Mouse (Mus musculus) erythroid progenitor cell, adult 5-6 weeks (primary cell): ENCODE results near the gene F930015N05Rik. TPM values are rescaled to one million over a fixed set of nuclear protein-coding genes. Genes with fewer than 3 reads are reported as not detected.

Experiments
- ATAC-seq: replicated peaks from 2 replicates; pipeline ENCODE4 v1.8.0; 2016; ENCODE audit warnings: moderate number of reproducible peaks, mild to moderate bottlenecking, moderate TSS enrichment, inconsistent platforms; ENCODE audit not compliant: poor library complexity, low FRiP score, severe bottlenecking
- total RNA-seq, 2 experiments: library from RNA; stranded (forward) in 1 of 2; stranded (reverse) in 1 of 2; fragments of 150-400 nt in 1 of 2; fragments of 186-747, 209-891 nt in 1 of 2; gene quantifications; 2 replicates each; pipeline versions ENCODE4 v1.2.3 to v1.2.4; 2015 to 2017; ENCODE audit warnings: low replicate concordance in 2 of 2

Gene F930015N05Rik
- total RNA-seq (2015; ENCODE audit: low replicate concordance) (not detected in 2 replicates), total RNA-seq (2017; ENCODE audit: low replicate concordance) (not detected in 2 replicates)

GRCm38 (mm10) chr11:64436412-64436727, at the start of gene F930015N05Rik:
Gene F930015N05Rik (minus strand): TSS chr11:64436653.
- no peak for ATAC-seq

- ATAC-seq: no peak
Measured at GRCm38 (mm10) chr11:64481445-64481844, 45.0 kb upstream of the F930015N05Rik start.

GRCm38 (mm10) chr11:64473679-64474078, 37.2 kb upstream of the F930015N05Rik start:
- ATAC-seq: no peak

GRCm38 (mm10) chr11:64470689-64471088, 34.2 kb upstream of the F930015N05Rik start:
- ATAC-seq: no peak

GRCm38 (mm10) chr11:64468737-64469136, 32.3 kb upstream of the F930015N05Rik start:
- no peak for ATAC-seq

- no peak for ATAC-seq
Measured at GRCm38 (mm10) chr11:64461746-64462145, 25.3 kb upstream of the F930015N05Rik start.

GRCm38 (mm10) chr11:64448586-64449315, 12.3 kb upstream of the F930015N05Rik start:
- ATAC-seq: no peak

- ATAC-seq: no peak
Measured at GRCm38 (mm10) chr11:64445227-64445626, 8.8 kb upstream of the F930015N05Rik start.

- ATAC-seq: no peak
Measured at GRCm38 (mm10) chr11:64442701-64443100, 6.2 kb upstream of the F930015N05Rik start.

GRCm38 (mm10) chr11:64442119-64442518, 5.7 kb upstream of the F930015N05Rik start:
- ATAC-seq: no peak

GRCm38 (mm10) chr11:64438909-64439308, 2.5 kb upstream of the F930015N05Rik start:
- no peak for ATAC-seq

- ATAC-seq: no peak
Measured at GRCm38 (mm10) chr11:64437721-64438120, 1.3 kb upstream of the F930015N05Rik start.

GRCm38 (mm10) chr11:64436791-64437298, 392 bp upstream of the F930015N05Rik start:
- no peak for ATAC-seq

GRCm38 (mm10) chr11:64435546-64436411, 674 bp downstream of the F930015N05Rik start:
- no peak for ATAC-seq

- ATAC-seq: no peak
Measured at GRCm38 (mm10) chr11:64434611-64435545, 1.6 kb downstream of the F930015N05Rik start, which contains the start of gene Hs3st3a1. Gene Hs3st3a1 (plus strand): TSS chr11:64435332.

GRCm38 (mm10) chr11:64418969-64419368, 17.5 kb downstream of the F930015N05Rik start:
- no peak for ATAC-seq

- ATAC-seq: no peak
Measured at GRCm38 (mm10) chr11:64400534-64401093, 35.8 kb downstream of the F930015N05Rik start.

- ATAC-seq: no peak
Measured at GRCm38 (mm10) chr11:64397612-64398011, 38.8 kb downstream of the F930015N05Rik start.

- no peak for ATAC-seq
Measured at GRCm38 (mm10) chr11:64396949-64397348, 39.5 kb downstream of the F930015N05Rik start.
